Mouse (Mus musculus) forebrain, embryonic 14.5 days (tissue): ENCODE measurements around the gene Gsg1l. TPM values are rescaled to one million over a fixed set of nuclear protein-coding genes. Genes with fewer than 3 reads are reported as not detected.

Source experiments
- ATAC-seq: fragments of 200-750 bp; cut with Nextera tagmentation; 2 replicates; pipeline ENCODE4 v1.8.0; 2017; ENCODE audit warnings: mild to moderate bottlenecking, moderate library complexity
- DNase-seq: peaks from one replicate; pipeline ENCODE4 v3.0.0-alpha.2; 2015; ENCODE audit warnings: low spot score
- H3K27ac ChIP-seq: fragments of 300-500 bp; sonication (generic); 2 replicates; pipeline ENCODE4 v1.5.1; 2014; ENCODE audit warnings: low read depth, mild to moderate bottlenecking, control low read depth, low read length, moderate library complexity
- H3K27me3 ChIP-seq: fragments of 300-500 bp; sonication (generic); replicated peaks from 2 replicates; pipeline ENCODE4 v1.6.1; 2014; ENCODE audit warnings: low read length, control low read depth, mixed read lengths; ENCODE audit not compliant: control insufficient read depth, insufficient read depth
- H3K36me3 ChIP-seq: fragments of 300-500 bp; sonication (generic); 2 replicates; pipeline ENCODE4 v1.6.1; 2014; ENCODE audit warnings: low read length, control low read depth; ENCODE audit not compliant: control insufficient read depth, insufficient read depth
- H3K4me1 ChIP-seq: fragments of 300-500 bp; sonication (generic); 2 replicates; pipeline ENCODE4 v1.6.1; 2014; ENCODE audit warnings: antibody characterized with exemption, low read length, control low read depth; ENCODE audit not compliant: control insufficient read depth, insufficient read depth
- H3K4me2 ChIP-seq: fragments of 300-500 bp; sonication (generic); 2 replicates; pipeline ENCODE4 v1.6.1; 2014; ENCODE audit warnings: mild to moderate bottlenecking, control low read depth, low read length
- H3K4me3 ChIP-seq: fragments of 300-500 bp; sonication (generic); 2 replicates; pipeline ENCODE4 v1.5.1; 2014; ENCODE audit warnings: low read depth, low read length, control low read depth
- H3K9ac ChIP-seq: fragments of 300-500 bp; sonication (generic); 2 replicates; pipeline ENCODE4 v1.6.1; 2014; ENCODE audit warnings: mild to moderate bottlenecking, low read length, control low read depth, moderate library complexity
- H3K9me3 ChIP-seq: fragments of 300-500 bp; sonication (generic); replicated peaks from 2 replicates; pipeline ENCODE4 v1.6.1; 2016; ENCODE audit warnings: low read length, control low read depth, mixed read lengths; ENCODE audit not compliant: control insufficient read depth
- WGBS: fragments of 180-500 bp; shearing (Covaris S2); extraction: QIAGEN DNeasy Blood & Tissue Kit; methylation state at CpG from one replicate; pipeline ENCODE4 v1.1.7; 2014; 5-methylcytosine and 5-hydroxymethylcytosine counted together
- polyA plus RNA-seq: library from polyadenylated mRNA; unstranded; fragments of >200 nt; fragmentation: Nextera tagmentation; extraction: Ambion mirVana; gene quantifications from 2 replicates; pipeline ENCODE4 v1.2.1, GENCODE M21; 2014

The Gsg1l gene
- polyA plus RNA-seq, 1 experiment from 2014 or later = 5.0 TPM

GRCm38 (mm10) chr7:125934319-125934718 lies 147.9 kb downstream of the Gsg1l start:
- Histone ChIP-seq H3K4me1 (peaks cover 13% of the 10 kb centered on the region), H3K9me3 (no peaks in the 10 kb centered on the region), H3K4me3 (no peak overlapping the region), H3K27ac (no peak overlapping the region), H3K36me3 (no peaks in the 10 kb centered on the region), H3K9ac (no peak overlapping the region), H3K4me2 (no peak overlapping the region), H3K27me3 (no peaks in the 10 kb centered on the region)
- DNase-seq = no peak
- 45% methylated on average over 2 of the region's 2 CpGs for WGBS
- no peak for ATAC-seq

GRCm38 (mm10) chr7:125933356-125934244 lies 148.6 kb downstream of the Gsg1l start:
- no peak overlapping the region for H3K9ac ChIP-seq
- no peak for ATAC-seq
- H3K36me3 ChIP-seq = no peaks in the 10 kb centered on the region
- no peaks in the 10 kb centered on the region for H3K27me3 ChIP-seq
- no peak overlapping the region for H3K4me3 ChIP-seq
- peaks cover 13% of the 10 kb centered on the region for H3K4me1 ChIP-seq
- 14% methylated on average over 16 of the region's 16 CpGs for WGBS
- no peak for DNase-seq
- H3K9me3 ChIP-seq = no peaks in the 10 kb centered on the region
- no peak overlapping the region for H3K27ac ChIP-seq
- H3K4me2 ChIP-seq = no peak overlapping the region

- H3K4me2 ChIP-seq = no peak overlapping the region
- H3K9me3 ChIP-seq = no peaks in the 10 kb centered on the region
- peaks cover 13% of the 10 kb centered on the region for H3K4me1 ChIP-seq
- 61% methylated on average over 5 of the region's 5 CpGs for WGBS
- H3K36me3 ChIP-seq = no peaks in the 10 kb centered on the region
- H3K4me3 ChIP-seq = no peak overlapping the region
- H3K27ac ChIP-seq = no peak overlapping the region
- ATAC-seq (no peak), DNase-seq (no peak)
- H3K27me3 ChIP-seq = no peaks in the 10 kb centered on the region
- no peak overlapping the region for H3K9ac ChIP-seq
Measured at GRCm38 (mm10) chr7:125931602-125932001, 150.6 kb downstream of the Gsg1l start.

- no peak overlapping the region for H3K9ac ChIP-seq
- WGBS = 85% methylated on average over 5 of the region's 5 CpGs
- DNase-seq (no peak), ATAC-seq (no peak)
- H3K27me3 ChIP-seq = no peaks in the 10 kb centered on the region
- no peaks in the 10 kb centered on the region for H3K36me3 ChIP-seq
- H3K9me3 ChIP-seq = no peaks in the 10 kb centered on the region
- no peak overlapping the region for H3K4me2 ChIP-seq
- no peak overlapping the region for H3K27ac ChIP-seq
- H3K4me3 ChIP-seq = no peak overlapping the region
- no peaks in the 10 kb centered on the region for H3K4me1 ChIP-seq
Measured at GRCm38 (mm10) chr7:125924044-125924443, 158.2 kb downstream of the Gsg1l start.

- no peak overlapping the region for H3K4me2 ChIP-seq
- no peak for DNase-seq
Measured at GRCm38 (mm10) chr7:125920801-125921200, 161.4 kb downstream of the Gsg1l start.

GRCm38 (mm10) chr7:125900386-125901161 lies 181.6 kb downstream of the Gsg1l start:
- H3K27ac ChIP-seq = no peak overlapping the region
- WGBS = 57% methylated on average over 13 of the region's 13 CpGs
- no peaks in the 10 kb centered on the region for H3K9me3 ChIP-seq
- DNase-seq (peak; percentile 5), ATAC-seq (no peak)
- no peaks in the 10 kb centered on the region for H3K36me3 ChIP-seq
- H3K4me2 ChIP-seq = no peak overlapping the region
- H3K27me3 ChIP-seq = no peaks in the 10 kb centered on the region
- H3K9ac ChIP-seq = no peak overlapping the region
- no peak overlapping the region for H3K4me3 ChIP-seq
- H3K4me1 ChIP-seq = no peaks in the 10 kb centered on the region

More at GRCm38 (mm10) chr7:125920801-125921200, 161.4 kb downstream of the Gsg1l start:
- no peak overlapping the region for H3K27ac ChIP-seq
- no peaks in the 10 kb centered on the region for H3K36me3 ChIP-seq
- WGBS = 81% methylated on average over 5 of the region's 5 CpGs
- H3K27me3 ChIP-seq = no peaks in the 10 kb centered on the region
- no peak overlapping the region for H3K9ac ChIP-seq
- no peaks in the 10 kb centered on the region for H3K9me3 ChIP-seq
- no peaks in the 10 kb centered on the region for H3K4me1 ChIP-seq
- ATAC-seq = no peak
- no peak overlapping the region for H3K4me3 ChIP-seq

GRCm38 (mm10) chr7:125899916-125900315 lies 182.3 kb downstream of the Gsg1l start:
- DNase-seq = no peak
- no peak overlapping the region for H3K4me2 ChIP-seq
- 70% methylated on average over 2 of the region's 2 CpGs for WGBS
- no peak overlapping the region for H3K27ac ChIP-seq
- no peak overlapping the region for H3K4me3 ChIP-seq
- H3K36me3 ChIP-seq = no peaks in the 10 kb centered on the region
- H3K4me1 ChIP-seq = no peaks in the 10 kb centered on the region
- H3K27me3 ChIP-seq = no peaks in the 10 kb centered on the region
- no peak; the same call in 1 of the 2 replicates for ATAC-seq
- no peaks in the 10 kb centered on the region for H3K9me3 ChIP-seq
- H3K9ac ChIP-seq = no peak overlapping the region

- ATAC-seq (no peak), DNase-seq (no peak)
- Histone ChIP-seq H3K4me1 (no peaks in the 10 kb centered on the region), H3K9ac (no peak overlapping the region), H3K36me3 (no peaks in the 10 kb centered on the region), H3K9me3 (no peaks in the 10 kb centered on the region), H3K4me3 (no peak overlapping the region), H3K27me3 (no peaks in the 10 kb centered on the region), H3K27ac (no peak overlapping the region), H3K4me2 (no peak overlapping the region)
- WGBS = 65% methylated on average over 7 of the region's 7 CpGs
Measured at GRCm38 (mm10) chr7:125899036-125899435, 183.2 kb downstream of the Gsg1l start.

- DNase-seq (no peak), ATAC-seq (no peak)
- 87% methylated on average over 4 of the region's 4 CpGs for WGBS
- no peaks in the 10 kb centered on the region for H3K36me3 ChIP-seq
- H3K4me2 ChIP-seq = no peak overlapping the region
- no peaks in the 10 kb centered on the region for H3K4me1 ChIP-seq
- no peak overlapping the region for H3K9ac ChIP-seq
- H3K9me3 ChIP-seq = no peaks in the 10 kb centered on the region
- H3K27me3 ChIP-seq = no peaks in the 10 kb centered on the region
- H3K27ac ChIP-seq = no peak overlapping the region
- no peak overlapping the region for H3K4me3 ChIP-seq
Measured at GRCm38 (mm10) chr7:125897059-125897458, 185.2 kb downstream of the Gsg1l start.
